Mouse (Mus musculus) spleen, adult 2 months (tissue): ENCODE results near the gene Igsf9b.

Experiments
- CTCF ChIP-seq: fragments of 200-500 bp; IDR thresholded peaks from 2 replicates; pipeline ENCODE4 v1.5.1; 2011; ENCODE audit warnings: mild to moderate bottlenecking, inconsistent platforms; ENCODE audit not compliant: insufficient read depth, insufficient read length, insufficient replicate concordance; ENCODE audit errors: extremely low read depth
- POLR2A ChIP-seq: fragments of 200-500 bp; IDR thresholded peaks from 2 replicates; pipeline ENCODE4 v1.6.1; 2011; ENCODE audit warnings: low read depth, low read length, inconsistent platforms

- TF ChIP-seq CTCF (no peak), POLR2A (no peak)
Measured at GRCm38 (mm10) chr9:27286296-27286695, 12.7 kb upstream of the Igsf9b start.
